Mouse (Mus musculus) adrenal gland, postnatal 36 days (tissue): ENCODE results near the gene Hyls1. TPM values are rescaled to one million over a fixed set of nuclear protein-coding genes. Genes with fewer than 3 reads are reported as not detected.

ENCODE experiments used
- DNase-seq, 2 experiments: peaks; one replicate each; pipeline ENCODE4 v3.0.0; 2021; ENCODE audit warnings: mixed read lengths in 1 of 2
- total RNA-seq, 2 experiments: library from RNA; stranded (reverse); gene quantifications; 2 replicates each; pipeline ENCODE4 v1.2.3; 2021

The Hyls1 gene
- total RNA-seq, 2 experiments from 2014 or later = 3.3 to 4.2 TPM

DNA sequence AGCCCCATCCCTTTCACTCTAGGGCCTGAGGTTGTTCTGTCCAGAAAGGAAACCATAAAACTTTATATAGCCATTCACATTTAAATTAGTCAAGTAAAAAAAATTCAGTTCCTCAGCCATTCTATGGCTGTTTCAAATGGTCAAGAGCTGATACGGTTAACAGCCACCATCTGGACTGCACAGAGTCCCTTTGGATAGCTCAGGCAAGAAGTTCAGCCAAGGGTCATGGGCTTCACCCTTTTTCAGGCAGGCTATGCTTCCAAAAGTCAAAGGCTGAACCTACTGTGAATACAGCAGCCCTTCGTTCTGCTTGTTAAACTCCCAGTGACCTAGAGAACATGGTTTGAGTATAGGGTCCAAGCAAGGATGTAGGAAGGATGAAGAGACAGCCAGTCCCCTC is 25.5 kb downstream of the Hyls1 start:
- DNase-seq = no peak

GRCm38 (mm10) chr9:35543099-35543860 is 26.9 kb downstream of the Hyls1 start:
- no peak for DNase-seq

GRCm38 (mm10) chr9:35541941-35542340 is 28.3 kb downstream of the Hyls1 start:
- no peak for DNase-seq

- peak; percentile 76 to 82 for DNase-seq
Observed at GRCm38 (mm10) chr9:35541488-35541887, 28.7 kb downstream of the Hyls1 start.

GRCm38 (mm10) chr9:35541024-35541423 is 29.2 kb downstream of the Hyls1 start:
- no peak for DNase-seq

GRCm38 (mm10) chr9:35539001-35539750 is 31.0 kb downstream of the Hyls1 start:
- DNase-seq = no peak

DNA sequence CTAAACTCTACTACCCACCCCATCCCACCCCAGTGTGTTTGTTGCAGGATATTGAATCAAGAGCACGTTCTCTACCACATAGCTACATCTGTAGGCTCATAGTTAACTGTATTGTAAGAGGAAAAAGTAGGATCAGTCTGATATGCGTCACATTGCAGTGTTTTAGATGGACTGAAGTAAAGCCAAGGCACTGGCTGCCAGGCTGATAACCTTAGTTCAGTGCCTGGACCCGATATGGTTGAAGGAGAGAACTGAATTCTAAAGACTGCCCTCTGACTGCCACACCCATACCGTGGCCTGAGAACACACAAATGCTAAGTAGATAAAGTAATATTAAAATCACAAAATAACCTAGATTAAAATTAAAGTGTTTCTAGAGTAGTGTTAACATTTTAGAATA is 34.3 kb downstream of the Hyls1 start:
- no peak for DNase-seq

GRCm38 (mm10) chr9:35535110-35535509 is 35.1 kb downstream of the Hyls1 start:
- DNase-seq = peak; percentile 5 to 46

DNA sequence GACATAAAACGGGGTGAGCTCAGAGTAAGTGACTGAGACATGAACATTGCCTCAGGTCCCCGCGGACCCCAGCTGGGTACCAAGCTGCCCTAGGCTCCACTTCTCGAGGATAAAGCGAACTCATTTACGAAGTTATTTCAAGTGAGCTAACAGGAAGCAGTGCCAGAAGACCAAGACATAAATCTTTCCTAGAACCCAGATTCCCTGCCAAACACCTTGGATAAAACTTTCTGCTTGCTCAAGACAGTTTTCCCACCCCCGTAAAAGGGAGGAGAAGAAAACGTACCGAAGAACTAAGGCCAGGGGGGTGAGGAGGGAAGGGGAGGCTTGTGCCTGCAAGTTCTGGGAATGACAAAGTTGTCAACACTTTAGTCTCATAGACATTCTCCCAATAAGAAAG is 36.9 kb downstream of the Hyls1 start:
- no peak for DNase-seq

DNA sequence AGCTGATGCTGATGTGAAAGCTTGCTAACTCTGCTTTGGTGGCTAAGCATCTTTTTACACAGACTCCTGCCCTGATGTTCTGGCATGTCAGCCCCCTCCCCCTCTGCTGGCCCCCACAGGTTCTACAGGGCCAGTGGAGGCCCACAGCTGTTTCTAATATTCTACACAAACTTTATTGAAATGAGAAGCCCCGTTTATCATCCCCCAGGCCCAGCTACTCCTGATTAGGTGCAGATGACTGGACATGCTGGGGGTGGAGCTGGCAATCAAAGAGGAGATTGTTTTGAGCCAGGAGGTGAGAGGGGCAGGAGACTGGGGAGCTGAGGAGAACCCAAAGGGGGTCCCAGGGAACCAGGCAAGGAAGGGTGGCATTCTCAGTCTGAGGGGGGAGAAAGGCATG is 40.4 kb downstream of the Hyls1 start:
- no peak for DNase-seq

- DNase-seq = no peak
Observed at GRCm38 (mm10) chr9:35529141-35529540, 41.1 kb downstream of the Hyls1 start.

- peak; percentile 68 to 74 for DNase-seq
Observed at GRCm38 (mm10) chr9:35523941-35524411, 46.2 kb downstream of the Hyls1 start.

- no peak for DNase-seq
Observed at GRCm38 (mm10) chr9:35523541-35523940, 46.7 kb downstream of the Hyls1 start.

GRCm38 (mm10) chr9:35522821-35523515 is 47.2 kb downstream of the Hyls1 start:
- no peak for DNase-seq

- DNase-seq = no peak
Observed at GRCm38 (mm10) chr9:35522241-35522640, 48.0 kb downstream of the Hyls1 start.

DNA sequence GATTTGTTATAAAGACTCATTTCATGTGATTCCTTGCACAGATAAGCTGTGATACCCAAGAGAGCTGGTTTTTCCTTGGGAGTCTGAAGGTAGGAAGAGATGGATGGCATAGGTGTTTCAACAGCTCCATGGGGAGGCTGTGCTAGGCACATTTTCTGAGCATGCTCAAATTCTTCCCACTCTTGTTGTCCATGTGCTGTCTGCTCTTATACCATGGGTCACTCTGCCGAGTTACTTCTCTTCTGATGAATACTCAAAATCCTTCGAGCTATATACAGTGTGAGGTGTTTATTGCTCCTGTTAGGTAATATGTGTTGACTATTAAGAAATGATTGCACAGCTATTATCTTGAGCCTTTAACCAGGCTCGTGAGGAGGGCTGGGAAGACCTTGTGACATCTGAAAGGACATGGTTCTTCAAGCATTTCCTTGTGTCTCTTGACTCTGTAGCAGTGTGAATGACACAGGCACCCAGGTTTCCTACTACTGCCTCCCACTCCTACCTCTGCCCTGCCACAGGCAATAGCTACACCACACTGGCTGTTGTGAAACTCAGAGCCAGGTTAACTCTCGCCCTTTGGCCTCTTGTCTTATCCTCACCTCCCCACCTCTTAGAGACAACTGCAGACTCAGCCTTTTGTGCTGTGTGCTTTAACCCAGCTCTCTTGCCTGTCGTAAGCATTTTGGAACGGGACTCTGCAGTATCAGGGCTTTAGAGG is 49.4 kb downstream of the Hyls1 start:
- DNase-seq = no peak

DNA sequence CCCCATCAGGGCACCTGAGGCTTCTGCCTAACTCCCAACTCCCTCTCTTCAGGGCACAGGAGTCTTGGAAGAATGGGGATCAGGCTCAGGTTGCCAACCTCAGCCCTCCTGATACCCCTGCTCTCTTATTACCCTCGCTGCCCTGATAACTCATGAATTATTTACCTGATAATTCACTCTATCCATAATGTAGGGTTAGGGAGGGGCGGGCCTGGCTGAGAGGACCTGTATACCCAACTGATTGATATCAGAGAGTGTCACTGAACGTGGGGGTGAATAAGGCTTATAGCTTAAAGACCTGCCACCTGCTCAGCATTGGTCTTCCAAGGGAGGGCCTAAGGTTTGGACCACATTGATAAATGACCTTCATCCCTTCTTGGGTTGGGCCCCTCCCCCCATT is 52.0 kb downstream of the Hyls1 start, which contains the start of gene Gm1113:
TSS of gene Gm1113 (minus strand) at position 101 of the 400 bp plus-strand sequence.
- DNase-seq = no peak

GRCm38 (mm10) chr9:35516711-35517110 is 53.5 kb downstream of the Hyls1 start:
- DNase-seq = no peak

- DNase-seq = no peak
Observed at GRCm38 (mm10) chr9:35516182-35516581, 54.0 kb downstream of the Hyls1 start.

- no peak for DNase-seq
Observed at GRCm38 (mm10) chr9:35513900-35514299, 56.3 kb downstream of the Hyls1 start.
